Mouse (Mus musculus): ENCODE data around the gene Sgcd. TPM values are rescaled to one million over a fixed set of nuclear protein-coding genes. Genes with fewer than 3 reads are reported as not detected.

The Sgcd gene
- polyA plus RNA-seq (2012; rRNA removed), result 1.6 and 2.1 TPM in 2 replicates

GRCm38 (mm10) chr11:47988697-47989533 lies at the start of gene Sgcd:
Sgcd (minus strand) TSS chr11:47988969.
- peak within 1 kb of the TSS; percentile 76 for H3K27ac ChIP-seq (ENCODE audit: insufficient read depth, low read length)
- no peak for TF ChIP-seq CTCF (IDR thresholded peaks at IDR 0.05; ENCODE audit: extremely low read depth, insufficient read depth, low read length)
- TF ChIP-seq POLR2A (IDR thresholded peaks at IDR 0.05; ENCODE audit: extremely low read depth, insufficient read depth, low read length), result no peak
- H3K4me1 ChIP-seq (ENCODE audit: control insufficient read depth, insufficient read depth, low read length), result no peaks in the 10 kb centered on the region; the same call in 1 of the 2 replicates
- peak within 1 kb of the TSS; percentile 69 for H3K4me3 ChIP-seq (ENCODE audit: insufficient read depth, low read length)

- Histone ChIP-seq H3K4me1 (ENCODE audit: control insufficient read depth, insufficient read depth, low read length) (no peaks in the 10 kb centered on the region), H3K4me3 (ENCODE audit: insufficient read depth, low read length) (no peak overlapping the region), H3K27ac (ENCODE audit: insufficient read depth, low read length) (no peak overlapping the region)
- TF ChIP-seq POLR2A (IDR thresholded peaks at IDR 0.05; ENCODE audit: extremely low read depth, insufficient read depth, low read length) (no peak), CTCF (IDR thresholded peaks at IDR 0.05; ENCODE audit: extremely low read depth, insufficient read depth, low read length) (no peak)
Observed at GRCm38 (mm10) chr11:48038051-48038450, 49.3 kb upstream of the Sgcd start.

- Histone ChIP-seq H3K27ac (ENCODE audit: insufficient read depth, low read length) (no peak overlapping the region), H3K4me1 (ENCODE audit: control insufficient read depth, insufficient read depth, low read length) (no peaks in the 10 kb centered on the region), H3K4me3 (ENCODE audit: insufficient read depth, low read length) (no peak overlapping the region)
- no peak for TF ChIP-seq POLR2A (IDR thresholded peaks at IDR 0.05; ENCODE audit: extremely low read depth, insufficient read depth, low read length)
- no peak for TF ChIP-seq CTCF (IDR thresholded peaks at IDR 0.05; ENCODE audit: extremely low read depth, insufficient read depth, low read length)
Observed at GRCm38 (mm10) chr11:48012836-48013235, 24.1 kb upstream of the Sgcd start.

- Histone ChIP-seq H3K4me3 (ENCODE audit: insufficient read depth, low read length) (peak overlapping the region; percentile 69), H3K27ac (ENCODE audit: insufficient read depth, low read length) (peak overlapping the region; percentile 76), H3K4me1 (ENCODE audit: control insufficient read depth, insufficient read depth, low read length) (no peaks in the 10 kb centered on the region; the same call in 1 of the 2 replicates)
- TF ChIP-seq CTCF (IDR thresholded peaks at IDR 0.05; ENCODE audit: extremely low read depth, insufficient read depth, low read length) (no peak), POLR2A (IDR thresholded peaks at IDR 0.05; ENCODE audit: extremely low read depth, insufficient read depth, low read length) (no peak)
Observed at GRCm38 (mm10) chr11:47988333-47988696, 454 bp downstream of the Sgcd start.

- Histone ChIP-seq H3K4me3 (ENCODE audit: insufficient read depth, low read length) (peak overlapping the region; percentile 69), H3K4me1 (ENCODE audit: control insufficient read depth, insufficient read depth, low read length) (no peaks in the 10 kb centered on the region; the same call in 1 of the 2 replicates), H3K27ac (ENCODE audit: insufficient read depth, low read length) (no peak overlapping the region)
- no peak for TF ChIP-seq CTCF (IDR thresholded peaks at IDR 0.05; ENCODE audit: extremely low read depth, insufficient read depth, low read length)
- no peak for TF ChIP-seq POLR2A (IDR thresholded peaks at IDR 0.05; ENCODE audit: extremely low read depth, insufficient read depth, low read length)
Observed at GRCm38 (mm10) chr11:47987893-47988267, 889 bp downstream of the Sgcd start.

- Histone ChIP-seq H3K4me3 (ENCODE audit: insufficient read depth, low read length) (peak overlapping the region; percentile 69), H3K27ac (ENCODE audit: insufficient read depth, low read length) (no peak overlapping the region), H3K4me1 (ENCODE audit: control insufficient read depth, insufficient read depth, low read length) (no peaks in the 10 kb centered on the region; the same call in 1 of the 2 replicates)
- no peak for TF ChIP-seq CTCF (IDR thresholded peaks at IDR 0.05; ENCODE audit: extremely low read depth, insufficient read depth, low read length)
- no peak for TF ChIP-seq POLR2A (IDR thresholded peaks at IDR 0.05; ENCODE audit: extremely low read depth, insufficient read depth, low read length)
Observed at GRCm38 (mm10) chr11:47987251-47987892, 1.4 kb downstream of the Sgcd start.

- Histone ChIP-seq H3K4me3 (ENCODE audit: insufficient read depth, low read length) (no peak overlapping the region), H3K4me1 (ENCODE audit: control insufficient read depth, insufficient read depth, low read length) (no peaks in the 10 kb centered on the region; the same call in 1 of the 2 replicates), H3K27ac (ENCODE audit: insufficient read depth, low read length) (no peak overlapping the region)
- no peak for TF ChIP-seq POLR2A (IDR thresholded peaks at IDR 0.05; ENCODE audit: extremely low read depth, insufficient read depth, low read length)
- TF ChIP-seq CTCF (IDR thresholded peaks at IDR 0.05; ENCODE audit: extremely low read depth, insufficient read depth, low read length), result no peak
Observed at GRCm38 (mm10) chr11:47982152-47982551, 6.6 kb downstream of the Sgcd start.

- H3K4me1 ChIP-seq (ENCODE audit: control insufficient read depth, insufficient read depth, low read length), result no peaks in the 10 kb centered on the region; the same call in 1 of the 2 replicates
- TF ChIP-seq POLR2A (IDR thresholded peaks at IDR 0.05; ENCODE audit: extremely low read depth, insufficient read depth, low read length) (no peak), CTCF (IDR thresholded peaks at IDR 0.05; ENCODE audit: extremely low read depth, insufficient read depth, low read length) (no peak)
- no peak overlapping the region for H3K4me3 ChIP-seq (ENCODE audit: insufficient read depth, low read length)
- no peak overlapping the region for H3K27ac ChIP-seq (ENCODE audit: insufficient read depth, low read length)
Observed at GRCm38 (mm10) chr11:47981108-47981507, 7.7 kb downstream of the Sgcd start.

- TF ChIP-seq POLR2A (IDR thresholded peaks at IDR 0.05; ENCODE audit: extremely low read depth, insufficient read depth, low read length), result no peak
- TF ChIP-seq CTCF (IDR thresholded peaks at IDR 0.05; ENCODE audit: extremely low read depth, insufficient read depth, low read length), result no peak
- Histone ChIP-seq H3K27ac (ENCODE audit: insufficient read depth, low read length) (no peak overlapping the region), H3K4me3 (ENCODE audit: insufficient read depth, low read length) (no peak overlapping the region), H3K4me1 (ENCODE audit: control insufficient read depth, insufficient read depth, low read length) (no peaks in the 10 kb centered on the region)
Observed at GRCm38 (mm10) chr11:47953291-47953690, 35.5 kb downstream of the Sgcd start.

Measured in cortical plate, adult 2 months (tissue).